Mouse (Mus musculus) layer of hippocampus, postnatal 10 days (tissue): ENCODE data around the gene 2210017I01Rik. TPM values are rescaled to one million over a fixed set of nuclear protein-coding genes. Genes with fewer than 3 reads are reported as not detected.

Experiments used
- DNase-seq, 2 experiments: peaks; one replicate each; pipeline ENCODE4 v3.0.0; 2021; ENCODE audit warnings: low spot score in 2 of 2
- long read RNA-seq: library from polyadenylated mRNA; stranded (forward); transcript quantifications from one replicate; pipeline ENCODE4 v2.0.0, GENCODE M21; 2023
- total RNA-seq, 2 experiments: library from RNA; stranded (reverse); gene quantifications; 2 replicates each; pipeline ENCODE4 v1.2.3; 2021

Gene 2210017I01Rik
- total RNA-seq, result not detected
- long read RNA-seq, result 0 reads

DNA sequence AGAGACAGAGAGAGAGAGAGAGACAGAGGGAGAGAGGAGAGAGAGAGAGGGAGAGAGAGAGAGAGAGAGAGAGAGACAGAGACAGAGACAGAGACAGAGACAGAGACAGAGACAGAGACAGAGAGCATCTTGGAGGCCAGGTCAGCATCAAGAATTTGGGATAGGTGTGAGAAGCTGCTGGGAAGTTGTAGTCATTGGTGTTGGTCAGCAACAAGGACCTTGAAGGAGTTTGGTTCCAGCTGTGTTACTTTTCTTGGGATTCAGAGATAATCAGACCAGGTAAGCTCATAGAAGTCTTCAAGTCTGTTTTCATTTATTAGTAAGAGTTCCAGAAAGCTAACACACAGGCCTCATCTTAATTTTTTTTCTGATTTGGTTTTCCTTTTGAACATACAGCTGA lies at the start of gene 2210017I01Rik:
Gene 2210017I01Rik, minus strand, starts transcription at position 101 of the 400 bp plus-strand sequence.
- DNase-seq, result no peak

DNA sequence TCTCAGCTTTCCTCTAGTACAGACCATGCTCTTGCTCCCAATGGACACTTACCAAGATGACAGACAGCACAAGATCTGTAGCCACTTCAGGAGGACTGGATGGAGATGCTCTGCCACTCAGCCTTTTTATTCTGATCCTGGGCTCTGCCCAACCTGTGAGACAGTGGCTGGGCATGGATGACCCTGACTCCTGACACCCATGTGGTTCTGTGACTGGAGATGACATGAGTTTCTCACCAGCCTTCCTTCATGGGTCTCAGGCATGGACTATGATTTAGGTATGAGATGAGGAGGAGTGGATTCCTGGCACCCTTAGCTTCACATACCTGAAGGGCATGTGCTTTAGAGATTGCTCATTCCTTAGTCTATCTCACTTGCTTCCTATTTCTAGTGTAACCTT lies 49.5 kb upstream of the 2210017I01Rik start, which contains the start of gene Lce1b:
Gene Lce1b, minus strand, starts transcription at position 101 of the 400 bp plus-strand sequence.
- DNase-seq, result no peak

DNA sequence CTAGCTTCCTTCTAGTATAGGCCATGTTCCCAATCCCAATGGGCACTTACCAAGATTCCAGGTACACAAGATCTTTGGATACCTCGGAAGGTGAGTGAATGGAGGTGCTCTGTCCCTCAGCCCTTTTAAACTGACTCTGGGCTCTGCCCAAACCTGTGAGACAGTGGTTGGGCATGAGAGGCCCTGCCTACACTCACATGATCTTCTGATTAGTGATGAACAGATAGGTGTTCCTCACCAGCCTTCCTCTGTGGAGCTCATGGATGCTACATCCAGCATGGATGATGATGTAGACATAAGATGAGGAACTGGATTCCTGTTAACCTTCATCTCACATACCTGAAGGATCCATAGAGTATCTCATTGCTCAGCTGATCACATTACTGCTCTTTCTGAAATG lies 40.9 kb upstream of the 2210017I01Rik start, which contains the start of gene Lce1a1:
Gene Lce1a1, minus strand, starts transcription at position 101 of the 400 bp plus-strand sequence.
- no peak for DNase-seq

DNA sequence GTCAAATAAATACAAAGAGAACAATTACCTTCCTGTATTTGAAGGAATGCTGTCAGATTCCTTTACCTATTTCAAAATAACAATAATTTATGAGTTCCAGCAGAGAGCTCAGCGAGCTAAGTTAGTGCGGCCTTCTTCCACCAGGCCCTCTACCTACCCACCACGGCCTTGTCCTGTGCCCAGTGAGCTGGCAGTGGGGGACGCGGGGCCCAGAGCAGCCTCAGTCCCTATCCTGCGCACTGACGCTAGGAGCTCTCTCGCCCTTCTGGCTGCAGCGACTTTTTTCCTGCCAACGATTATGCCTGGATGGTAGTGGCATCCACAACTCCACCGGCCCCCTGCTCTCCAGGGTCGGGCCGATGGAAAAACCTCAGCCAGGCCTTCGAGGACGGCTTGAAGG lies 32.6 kb upstream of the 2210017I01Rik start:
- no peak for DNase-seq

DNA sequence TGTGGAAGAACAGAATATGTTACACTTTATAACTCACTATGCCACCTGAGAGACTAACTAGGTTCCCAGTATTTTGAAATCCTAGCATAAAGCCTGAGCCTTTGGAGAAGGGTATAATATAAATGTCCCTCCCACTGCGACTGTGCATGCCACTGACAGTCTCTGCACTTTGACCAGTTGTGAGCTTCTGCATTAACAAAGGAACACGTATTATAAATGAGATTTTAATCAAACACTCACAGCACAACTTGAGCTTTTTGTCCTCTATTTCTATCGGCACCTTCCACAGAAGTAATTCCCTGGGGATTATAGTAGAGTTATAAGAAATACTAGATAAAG lies 31.3 kb upstream of the 2210017I01Rik start:
- no peak for DNase-seq

DNA sequence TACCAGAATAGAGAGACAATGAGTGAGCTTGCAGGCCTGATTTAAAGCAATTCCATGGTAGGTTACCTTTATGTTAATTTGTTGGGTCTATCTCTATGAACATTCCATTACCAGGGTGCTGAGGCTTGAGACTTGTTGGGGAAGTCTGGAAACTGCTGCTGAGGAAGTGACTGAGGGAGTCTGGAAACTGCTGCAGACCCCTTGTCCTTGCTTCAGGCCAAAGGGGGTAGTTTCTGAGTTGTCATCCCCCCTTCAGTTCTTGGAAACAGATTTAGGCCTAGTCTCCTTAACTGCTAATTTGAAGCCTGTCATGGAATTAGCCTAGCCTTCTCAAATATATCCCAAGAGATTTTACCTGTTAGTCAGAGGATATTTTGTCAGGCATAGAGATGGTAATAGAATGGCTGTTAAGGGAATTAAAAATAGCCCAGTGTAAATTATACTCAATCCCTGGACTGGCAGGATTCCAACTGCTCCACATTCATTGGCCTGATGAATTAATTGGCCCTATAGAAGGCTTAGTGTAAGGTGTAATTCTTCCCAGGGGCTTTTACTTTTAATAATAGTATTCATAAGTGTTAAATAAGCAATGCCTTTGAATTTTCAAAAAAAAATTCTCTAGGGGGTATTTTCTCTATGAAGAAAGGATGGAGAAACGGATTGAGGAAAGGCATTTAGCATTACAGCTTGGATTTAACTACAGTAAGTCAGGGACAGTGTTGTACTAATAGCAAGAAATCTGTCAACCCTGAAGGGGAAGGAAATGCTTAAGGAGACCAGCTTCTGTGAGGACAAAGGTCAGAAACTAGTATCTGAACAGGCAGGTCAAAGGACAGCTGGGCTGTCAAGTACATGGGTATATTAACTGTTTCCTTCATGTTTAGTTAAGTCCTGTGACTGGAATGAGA lies 30.7 kb upstream of the 2210017I01Rik start:
- DNase-seq, result no peak

DNA sequence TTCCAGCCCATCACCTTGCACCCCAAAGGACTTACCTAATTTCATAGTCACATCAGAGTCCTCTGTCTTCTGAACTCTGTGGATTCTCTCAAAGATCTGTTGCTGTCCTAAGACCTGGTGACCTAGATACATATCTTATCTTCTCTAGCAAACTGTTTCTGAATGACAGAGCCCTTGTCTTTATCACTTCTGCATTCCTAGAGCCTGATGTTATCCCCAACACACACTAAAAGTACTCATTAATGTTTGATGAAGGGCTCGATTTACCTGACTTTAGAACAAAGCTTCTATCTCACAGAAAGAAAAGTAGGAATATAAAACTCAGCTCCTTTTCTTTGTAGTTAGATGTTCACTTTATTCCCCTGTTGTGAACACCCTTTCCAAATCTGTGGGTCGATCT lies 14.3 kb upstream of the 2210017I01Rik start, which contains the start of gene Lce6a:
Gene Lce6a, minus strand, starts transcription at position 101 of the 400 bp plus-strand sequence.
- DNase-seq, result no peak

DNA sequence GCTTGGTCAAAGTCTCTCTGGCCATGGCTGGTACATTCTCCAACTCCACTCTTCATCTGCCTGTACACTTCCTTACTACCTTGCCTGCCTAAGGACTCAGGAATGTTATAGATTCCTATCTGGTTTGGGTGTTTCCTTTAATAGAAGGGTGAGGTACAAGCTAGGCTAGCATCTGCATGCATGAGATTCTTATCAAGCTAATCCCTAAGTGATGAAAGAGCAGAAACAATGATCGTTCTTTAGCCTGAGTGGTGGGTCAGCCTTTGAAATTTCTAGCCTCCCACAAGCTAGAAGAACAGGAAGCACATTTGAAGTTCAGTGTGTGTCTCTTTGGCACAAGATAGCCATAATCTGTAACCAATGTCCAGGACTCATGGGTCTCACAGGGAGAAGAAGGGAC lies 2.5 kb upstream of the 2210017I01Rik start:
- DNase-seq, result no peak

DNA sequence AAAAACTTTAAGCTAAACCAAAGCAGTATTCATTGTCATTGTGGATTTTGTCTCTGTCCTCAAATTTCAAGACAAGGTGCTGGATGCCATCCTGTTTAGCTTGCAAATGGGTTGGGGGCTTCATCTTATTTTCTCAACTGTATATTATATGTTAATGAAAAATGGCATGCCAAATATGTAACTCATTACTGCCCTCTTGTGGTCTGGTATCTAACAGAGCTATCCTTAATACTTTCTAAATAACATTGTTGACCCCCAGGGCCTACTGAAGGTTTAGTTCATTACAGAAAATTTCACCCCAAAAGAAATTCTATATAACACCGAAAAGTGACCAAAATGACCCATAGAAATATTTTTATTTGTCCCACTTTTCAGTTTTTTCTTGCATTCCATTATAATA lies 5.1 kb downstream of the 2210017I01Rik start:
- no peak for DNase-seq

DNA sequence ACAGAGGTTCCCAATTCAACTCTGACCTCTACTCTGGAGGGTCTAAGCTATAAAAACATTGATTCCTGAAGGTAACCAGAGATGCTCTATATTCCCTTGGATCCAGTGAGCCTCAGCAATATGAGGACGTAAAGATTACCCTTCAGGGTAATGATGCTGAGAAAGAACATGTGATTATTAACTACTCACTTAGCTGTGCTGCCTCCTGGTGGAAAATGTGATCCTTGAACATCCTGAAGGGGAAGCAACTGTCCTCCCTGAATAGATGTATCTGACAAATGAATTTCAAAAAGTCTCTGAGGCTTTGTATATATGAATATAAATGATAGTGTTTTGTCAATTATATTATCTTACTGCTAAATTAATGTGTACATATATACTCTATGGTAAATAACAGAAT lies 6.8 kb downstream of the 2210017I01Rik start:
- no peak for DNase-seq

DNA sequence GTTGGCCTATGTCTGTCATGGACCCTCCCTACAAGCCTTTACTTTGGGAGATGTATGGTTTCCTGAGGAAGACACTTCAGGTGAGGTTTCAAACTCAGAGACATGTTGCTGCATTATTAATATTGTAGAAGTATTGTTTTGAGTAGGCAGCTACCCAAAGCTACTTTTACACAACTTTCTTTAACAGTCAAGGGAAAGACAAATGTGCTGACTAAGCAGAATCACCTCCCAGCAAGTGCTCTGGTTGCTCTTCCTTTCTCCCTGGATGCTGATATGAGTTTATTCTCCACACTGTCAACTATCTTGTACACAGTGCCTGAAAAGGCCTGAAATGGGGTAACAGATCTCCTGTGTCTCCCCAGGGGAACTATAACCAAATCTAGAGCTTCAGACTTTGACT lies 7.3 kb downstream of the 2210017I01Rik start:
- no peak for DNase-seq

DNA sequence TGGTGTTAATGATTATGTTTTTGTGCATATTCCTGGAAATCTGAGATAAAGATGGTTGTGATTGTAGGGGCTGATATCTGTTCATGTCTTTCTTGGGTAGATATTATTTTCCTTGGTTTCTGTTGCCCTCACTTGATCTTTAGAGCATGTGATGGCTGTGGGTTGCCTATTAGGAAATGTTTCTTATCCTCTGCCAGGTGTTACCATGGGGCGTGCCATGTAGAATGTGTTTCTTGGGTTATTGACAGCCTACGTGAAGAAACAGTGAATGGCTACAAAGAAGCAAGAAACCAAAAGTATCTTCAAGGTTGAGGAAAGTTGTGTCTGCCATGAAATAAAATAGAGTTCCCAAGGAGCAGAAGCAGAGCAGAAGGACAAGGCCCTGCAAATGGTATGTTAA lies 8.9 kb downstream of the 2210017I01Rik start:
- no peak for DNase-seq

DNA sequence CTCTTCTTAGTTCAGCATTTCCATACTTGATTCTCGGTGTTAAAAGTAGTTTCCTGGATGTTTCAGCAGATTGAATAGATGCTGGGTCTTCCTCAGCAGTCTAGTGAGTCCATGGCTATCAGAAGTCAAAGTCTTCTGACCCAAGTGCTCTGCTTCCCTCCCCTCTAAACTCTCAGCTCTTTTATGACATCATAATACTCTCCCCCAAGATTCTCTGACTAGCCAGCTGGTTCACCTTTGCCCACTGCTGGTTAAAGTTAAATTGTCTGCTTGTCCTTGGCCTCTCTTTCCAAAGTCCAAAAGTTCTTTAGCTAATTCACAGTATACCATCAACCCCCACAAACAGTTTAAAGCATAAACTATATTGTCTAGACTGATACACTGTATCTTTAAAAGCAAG lies 18.4 kb downstream of the 2210017I01Rik start, which contains the start of gene Smcp:
Gene Smcp, minus strand, starts transcription at position 140 of the 400 bp plus-strand sequence.
- no peak for DNase-seq

DNA sequence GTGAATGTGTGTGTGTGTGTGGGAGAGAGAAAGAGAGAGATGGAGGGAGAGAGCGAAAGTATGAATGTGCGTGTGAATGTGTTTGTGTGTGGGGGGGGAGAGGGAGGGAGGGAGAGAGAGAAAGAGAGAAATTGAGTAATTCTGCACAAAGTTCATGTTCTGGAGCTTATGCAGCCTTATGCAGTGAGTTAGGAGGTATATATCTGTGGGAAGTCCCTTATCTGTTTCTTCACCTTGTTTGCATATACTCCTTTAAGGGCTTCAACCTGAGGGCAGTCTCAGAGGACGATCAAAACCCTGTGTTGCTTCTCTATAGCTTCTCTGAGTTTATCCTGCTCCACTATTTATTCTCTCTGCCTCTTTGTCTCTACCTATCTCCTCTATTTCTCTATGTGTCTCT lies 20.1 kb downstream of the 2210017I01Rik start:
- no peak for DNase-seq

DNA sequence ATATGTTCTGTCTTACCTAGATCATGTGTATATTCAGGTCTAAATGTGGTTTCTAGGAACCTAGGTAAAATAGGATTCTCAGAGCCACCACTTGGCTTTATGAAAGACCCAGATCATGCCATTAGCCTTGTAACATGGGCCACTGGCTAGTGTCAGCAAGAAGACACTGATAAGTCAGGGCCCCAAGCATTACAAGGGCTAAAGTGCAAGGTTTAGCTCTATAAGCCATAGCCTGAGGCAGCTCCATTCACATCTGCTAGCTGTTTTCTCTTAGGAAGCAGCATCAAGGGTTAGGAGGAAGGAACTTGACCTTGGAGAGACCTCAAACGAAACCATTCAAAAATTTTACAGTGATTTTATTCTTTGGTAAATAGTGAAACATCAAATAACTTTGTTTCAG lies 22.2 kb downstream of the 2210017I01Rik start:
- DNase-seq, result no peak

DNA sequence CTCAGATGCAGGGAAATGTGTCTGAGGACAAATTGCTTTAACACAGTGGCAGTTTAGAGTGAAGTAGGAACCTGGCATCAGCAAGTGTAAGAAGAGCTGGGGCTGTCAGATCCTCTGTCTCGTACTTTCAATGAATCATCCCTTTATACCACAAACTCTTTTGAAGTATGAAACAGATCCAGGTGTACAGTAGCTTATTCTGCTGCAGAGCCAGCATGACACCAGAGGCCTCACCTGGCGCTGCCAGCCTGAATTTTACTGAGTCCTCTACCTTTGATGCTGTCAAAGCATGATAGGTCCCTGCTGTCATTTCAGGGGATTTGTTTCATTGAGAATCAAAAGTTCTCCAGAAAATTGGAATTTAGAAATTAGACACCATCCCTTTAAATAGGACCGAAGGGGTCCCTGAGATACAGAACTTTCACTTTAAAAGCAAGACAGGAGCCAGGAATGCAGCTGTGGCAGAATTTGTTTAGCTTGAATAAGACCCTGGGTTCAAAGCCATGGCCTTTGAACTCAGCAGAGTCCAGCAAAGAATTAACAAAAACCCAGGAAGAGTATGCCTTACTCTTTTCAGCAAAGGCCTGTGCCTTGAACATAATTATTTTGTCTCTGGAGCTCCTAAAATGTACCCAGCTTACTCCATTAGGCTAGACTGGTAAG lies 24.0 kb downstream of the 2210017I01Rik start:
- no peak for DNase-seq

DNA sequence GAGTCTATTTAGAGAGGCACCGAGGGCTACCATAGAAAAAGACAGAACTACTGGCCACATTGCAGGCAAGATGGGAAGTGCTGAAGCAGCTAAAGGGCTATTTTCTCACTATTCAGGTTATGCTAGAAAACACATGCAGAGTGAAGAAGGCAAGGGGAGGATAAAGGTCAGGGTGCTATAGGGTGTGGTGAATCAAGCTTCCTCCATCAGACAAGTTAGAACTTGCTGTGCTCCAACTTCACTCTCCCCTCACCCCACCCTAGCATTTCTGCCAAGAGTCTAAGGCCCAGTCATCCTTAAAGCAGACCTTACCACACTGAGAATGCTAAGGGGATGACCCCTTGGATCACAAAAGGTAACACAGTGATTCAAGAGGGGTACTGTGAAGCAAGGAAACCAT lies 27.8 kb downstream of the 2210017I01Rik start:
- no peak for DNase-seq

DNA sequence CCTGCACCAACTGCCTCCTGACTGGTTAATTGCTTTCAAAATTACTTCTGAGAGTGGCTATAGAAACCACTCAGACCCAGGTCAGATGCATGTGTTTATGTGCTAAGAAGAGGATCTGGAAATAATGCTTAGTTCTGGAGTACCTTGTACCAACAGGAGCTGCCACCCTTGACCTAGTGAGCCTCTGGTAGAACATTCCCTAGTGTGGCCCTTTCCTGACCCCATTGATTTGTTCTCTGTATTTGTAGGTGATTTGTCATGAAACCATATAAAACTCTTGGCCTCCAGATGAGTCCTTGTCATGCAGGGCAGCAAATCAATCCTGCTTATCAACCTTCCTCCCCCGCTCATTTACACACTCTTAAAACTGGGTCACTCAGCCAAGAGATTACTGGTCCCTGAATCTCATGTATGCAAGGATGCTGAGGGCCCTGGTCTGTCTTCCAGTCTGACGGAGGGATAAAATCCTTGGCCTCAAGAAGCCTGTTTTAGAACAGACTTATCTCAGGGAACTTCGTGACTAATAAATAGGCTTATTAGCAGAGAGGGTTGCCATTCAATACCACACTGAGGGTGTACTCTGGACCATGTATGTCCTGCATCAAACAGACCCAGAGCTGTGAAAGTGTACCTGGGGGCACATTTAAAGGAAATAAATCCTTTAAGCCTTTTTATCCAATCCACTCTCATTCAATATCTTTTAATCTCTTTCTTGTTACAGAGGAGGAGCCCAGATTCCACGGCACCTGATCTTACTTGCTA lies 28.5 kb downstream of the 2210017I01Rik start:
- DNase-seq, result no peak

DNA sequence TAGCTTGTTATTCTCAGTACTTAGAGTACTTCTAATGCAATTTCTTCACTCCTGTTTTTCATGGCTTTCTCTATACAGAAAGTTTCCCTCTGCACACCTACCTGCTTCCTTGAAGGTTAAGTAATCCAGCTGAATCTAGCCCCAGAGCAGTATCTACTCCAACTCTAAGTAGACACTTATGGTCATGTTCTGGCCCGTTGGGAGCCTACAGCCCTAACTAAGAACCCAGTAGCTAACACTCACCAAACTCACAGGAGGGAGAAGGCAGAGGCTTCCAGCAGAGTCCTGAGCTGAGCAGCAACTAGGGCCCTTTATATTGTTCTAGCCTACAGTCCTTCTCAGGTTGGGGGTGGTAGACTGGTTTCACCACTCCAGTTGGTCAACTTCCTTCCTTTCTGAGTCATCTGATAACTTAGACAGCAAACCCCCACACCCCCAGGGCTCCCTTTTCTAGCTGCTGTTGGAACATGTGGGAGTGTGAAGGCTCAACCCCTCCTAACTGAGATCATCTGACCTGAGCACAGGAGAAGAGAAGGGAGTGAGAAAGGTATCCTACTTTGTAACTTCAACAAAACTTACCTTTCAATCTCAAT lies 33.7 kb downstream of the 2210017I01Rik start, which contains the start of gene Ivl:
Gene Ivl, minus strand, starts transcription at position 287 of the 593 bp plus-strand sequence.
- no peak for DNase-seq

DNA sequence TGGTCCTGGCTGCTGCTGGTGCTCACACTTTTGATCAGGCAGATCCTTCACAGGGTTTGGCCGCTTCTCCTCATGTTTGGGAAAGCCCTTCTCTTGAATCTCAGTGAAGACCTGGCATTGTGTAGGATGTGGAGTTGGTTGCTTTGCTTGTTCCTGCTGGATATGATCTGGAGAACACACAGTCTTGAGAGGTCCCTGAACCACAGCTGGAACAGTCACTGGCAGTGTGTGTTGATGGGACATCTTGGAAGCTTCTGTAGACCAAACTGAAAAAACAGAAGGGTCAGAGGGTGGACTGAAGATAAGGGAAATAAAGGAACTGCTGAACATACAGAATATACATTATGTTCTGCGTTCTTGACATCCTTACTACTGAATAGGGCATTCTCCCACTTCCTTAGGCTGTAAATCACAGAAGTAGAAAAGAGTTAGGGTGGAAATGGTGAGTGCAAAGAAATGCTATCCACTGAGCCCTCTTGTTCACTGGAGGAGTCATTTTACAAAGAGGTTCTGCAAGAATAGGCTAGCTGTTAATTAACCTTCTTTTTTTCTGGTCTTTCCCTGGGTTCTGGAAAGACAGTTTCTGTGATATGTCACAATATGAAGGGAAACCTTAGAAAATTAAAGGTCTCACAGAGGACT lies 34.7 kb downstream of the 2210017I01Rik start:
- DNase-seq, result no peak
